Mouse (Mus musculus): ENCODE measurements around the gene Rassf3. TPM values are rescaled to one million over a fixed set of nuclear protein-coding genes. Genes with fewer than 3 reads are reported as not detected.

The Rassf3 gene
- polyA plus RNA-seq, 1 experiment = 0.07 TPM

DNA sequence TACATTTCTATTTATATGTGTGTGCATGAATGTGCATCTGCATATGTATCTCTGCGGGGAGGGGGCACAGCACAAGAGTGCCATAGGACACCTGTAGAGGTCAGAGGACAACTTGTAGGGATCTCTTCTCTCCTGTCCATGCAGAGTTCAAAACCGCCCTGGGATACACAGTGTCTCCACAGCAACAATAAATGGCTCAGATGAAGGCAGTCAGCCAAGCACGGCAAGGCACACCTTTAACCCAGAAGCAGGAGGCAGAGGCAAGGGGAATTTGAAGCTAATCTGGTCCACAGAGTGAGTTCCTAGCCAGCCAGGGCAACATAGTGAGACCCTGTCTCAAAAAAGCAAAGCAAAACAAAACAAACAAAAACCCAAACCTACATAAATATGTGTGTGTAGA is 18.8 kb downstream of the Rassf3 start:
- Histone ChIP-seq H3K4me1 (ENCODE audit: control insufficient read depth) (peaks cover 15% of the 10 kb centered on the region), H3K27me3 (ENCODE audit: control insufficient read depth) (no peaks in the 10 kb centered on the region), H3K36me3 (ENCODE audit: control insufficient read depth) (no peaks in the 10 kb centered on the region), H3K9me3 (ENCODE audit: control insufficient read depth, low read length) (no peaks in the 10 kb centered on the region), H3K4me3 (replicated peaks) (no peak overlapping the region)
- no peak for TF ChIP-seq TAL1 (IDR thresholded peaks at IDR 0.05; ENCODE audit: low read length)
- no peak for TF ChIP-seq GATA1 (IDR thresholded peaks at IDR 0.05; ENCODE audit: low read length)

DNA sequence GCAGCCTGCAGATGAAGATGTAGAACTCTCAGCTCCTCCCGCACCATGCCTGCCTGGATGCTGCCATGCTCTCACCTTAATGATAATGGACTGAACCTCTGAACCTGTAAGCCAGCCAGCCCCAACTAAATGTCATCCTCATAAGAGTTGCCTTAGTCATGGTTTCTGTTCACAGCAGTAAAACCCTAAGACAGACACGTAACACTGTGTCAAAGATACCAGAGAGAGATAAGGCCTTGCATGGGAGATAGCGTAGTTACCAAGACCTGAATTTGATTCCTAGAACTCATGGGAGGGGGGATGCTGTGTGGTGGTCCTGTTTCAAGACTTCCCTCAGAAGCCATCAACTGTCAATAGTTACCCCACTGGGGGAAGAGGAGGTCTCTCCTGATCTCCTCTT is 20.6 kb downstream of the Rassf3 start:
- Histone ChIP-seq H3K9me3 (ENCODE audit: control insufficient read depth, low read length) (no peaks in the 10 kb centered on the region), H3K4me1 (ENCODE audit: control insufficient read depth) (peaks cover 7% of the 10 kb centered on the region), H3K36me3 (ENCODE audit: control insufficient read depth) (peaks cover 2% of the 10 kb centered on the region; the same call in 1 of the 2 replicates), H3K27me3 (ENCODE audit: control insufficient read depth) (no peaks in the 10 kb centered on the region), H3K4me3 (replicated peaks) (no peak overlapping the region)
- TF ChIP-seq TAL1 (IDR thresholded peaks at IDR 0.05; ENCODE audit: low read length) (no peak), GATA1 (IDR thresholded peaks at IDR 0.05; ENCODE audit: low read length) (no peak)

DNA sequence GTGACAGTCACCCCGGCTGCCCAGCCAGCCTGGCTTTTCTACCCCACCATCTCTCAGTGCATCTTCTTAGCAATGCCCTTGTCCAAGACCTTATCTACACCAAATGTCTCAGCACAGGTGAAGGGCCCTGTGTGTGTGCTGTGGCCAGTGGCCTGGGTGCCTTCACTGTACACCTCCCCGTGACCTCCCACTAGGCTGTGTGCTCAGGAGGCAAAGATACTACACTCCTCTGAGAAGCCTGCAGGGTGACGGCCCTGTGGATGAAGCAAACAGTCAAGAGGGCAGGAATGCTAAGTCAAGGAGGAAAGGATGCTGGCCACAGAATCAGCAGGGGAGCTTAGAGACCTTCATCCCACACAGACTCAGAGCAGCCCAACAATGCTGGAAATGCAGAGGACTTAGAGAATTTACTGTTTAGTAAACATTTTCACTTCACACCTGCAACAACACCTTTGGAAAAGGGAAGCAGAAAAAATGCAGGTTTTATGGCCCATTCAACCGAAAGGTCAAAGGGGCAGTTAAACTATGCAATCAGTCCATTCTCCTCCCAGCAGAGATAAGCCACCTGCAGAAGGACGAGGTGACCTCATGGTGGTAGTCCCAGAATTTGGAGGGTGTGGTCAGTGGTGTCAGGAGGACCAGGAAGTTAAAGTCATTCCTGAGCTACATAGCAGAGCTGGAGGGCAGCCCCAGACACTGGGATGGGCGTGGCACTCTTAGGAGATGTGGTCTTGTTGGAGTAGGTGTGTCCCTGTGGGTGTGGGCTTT is 21.3 kb downstream of the Rassf3 start:
- Histone ChIP-seq H3K27me3 (ENCODE audit: control insufficient read depth) (no peaks in the 10 kb centered on the region), H3K4me3 (replicated peaks) (no peak overlapping the region), H3K9me3 (ENCODE audit: control insufficient read depth, low read length) (no peaks in the 10 kb centered on the region), H3K4me1 (ENCODE audit: control insufficient read depth) (peaks cover 7% of the 10 kb centered on the region), H3K36me3 (ENCODE audit: control insufficient read depth) (peaks cover 2% of the 10 kb centered on the region; the same call in 1 of the 2 replicates)
- TF ChIP-seq TAL1 (IDR thresholded peaks at IDR 0.05; ENCODE audit: low read length) (no peak), GATA1 (IDR thresholded peaks at IDR 0.05; ENCODE audit: low read length) (no peak)

- no peaks in the 10 kb centered on the region for H3K27me3 ChIP-seq (ENCODE audit: control insufficient read depth)
- no peak overlapping the region for H3K4me3 ChIP-seq (replicated peaks)
- H3K36me3 ChIP-seq (ENCODE audit: control insufficient read depth) = peaks cover 2% of the 10 kb centered on the region; the same call in 1 of the 2 replicates
- TF ChIP-seq TAL1 (IDR thresholded peaks at IDR 0.05; ENCODE audit: low read length) = no peak
- no peak for TF ChIP-seq GATA1 (IDR thresholded peaks at IDR 0.05; ENCODE audit: low read length)
- no peaks in the 10 kb centered on the region for H3K9me3 ChIP-seq (ENCODE audit: control insufficient read depth, low read length)
- H3K4me1 ChIP-seq (ENCODE audit: control insufficient read depth) = peaks cover 7% of the 10 kb centered on the region
Observed at GRCm38 (mm10) chr10:121454033-121454432, 22.1 kb downstream of the Rassf3 start.

GRCm38 (mm10) chr10:121445808-121446207 is 30.3 kb downstream of the Rassf3 start:
- TF ChIP-seq TAL1 (IDR thresholded peaks at IDR 0.05; ENCODE audit: low read length) (no peak), GATA1 (IDR thresholded peaks at IDR 0.05; ENCODE audit: low read length) (no peak)
- Histone ChIP-seq H3K27me3 (ENCODE audit: control insufficient read depth) (no peaks in the 10 kb centered on the region), H3K4me1 (ENCODE audit: control insufficient read depth) (no peaks in the 10 kb centered on the region), H3K36me3 (ENCODE audit: control insufficient read depth) (no peaks in the 10 kb centered on the region; the same call in 1 of the 2 replicates), H3K4me3 (replicated peaks) (no peak overlapping the region), H3K9me3 (ENCODE audit: control insufficient read depth, low read length) (no peaks in the 10 kb centered on the region)

DNA sequence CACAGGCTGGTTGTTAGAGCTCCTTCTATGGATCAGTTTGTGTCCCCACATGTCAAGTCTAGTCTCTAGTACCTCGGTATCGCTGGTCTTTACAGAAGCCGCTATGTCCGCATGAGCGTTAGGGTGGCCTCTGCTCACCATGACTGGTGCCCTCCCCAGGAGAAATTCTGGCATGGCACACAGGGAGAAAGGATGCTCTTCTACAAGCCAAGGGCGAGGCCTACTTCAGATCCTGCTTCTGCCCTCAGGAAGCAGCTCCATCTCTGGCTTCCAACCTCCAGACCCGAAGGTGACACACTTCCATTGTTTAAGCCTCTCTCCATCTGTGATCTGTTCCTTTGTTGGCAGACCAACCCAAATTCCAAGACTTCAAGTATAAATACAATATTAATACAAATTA is 31.9 kb downstream of the Rassf3 start:
- Histone ChIP-seq H3K27me3 (ENCODE audit: control insufficient read depth) (no peaks in the 10 kb centered on the region), H3K4me1 (ENCODE audit: control insufficient read depth) (no peaks in the 10 kb centered on the region), H3K9me3 (ENCODE audit: control insufficient read depth, low read length) (no peaks in the 10 kb centered on the region), H3K4me3 (replicated peaks) (no peak overlapping the region), H3K36me3 (ENCODE audit: control insufficient read depth) (no peaks in the 10 kb centered on the region; the same call in 1 of the 2 replicates)
- no peak for TF ChIP-seq TAL1 (IDR thresholded peaks at IDR 0.05; ENCODE audit: low read length)
- TF ChIP-seq GATA1 (IDR thresholded peaks at IDR 0.05; ENCODE audit: low read length) = no peak

GRCm38 (mm10) chr10:121443791-121444190 is 32.4 kb downstream of the Rassf3 start:
- TF ChIP-seq GATA1 (IDR thresholded peaks at IDR 0.05; ENCODE audit: low read length) (no peak), TAL1 (IDR thresholded peaks at IDR 0.05; ENCODE audit: low read length) (no peak)
- Histone ChIP-seq H3K36me3 (ENCODE audit: control insufficient read depth) (no peaks in the 10 kb centered on the region; the same call in 1 of the 2 replicates), H3K4me3 (replicated peaks) (no peak overlapping the region), H3K4me1 (ENCODE audit: control insufficient read depth) (no peaks in the 10 kb centered on the region), H3K27me3 (ENCODE audit: control insufficient read depth) (no peaks in the 10 kb centered on the region), H3K9me3 (ENCODE audit: control insufficient read depth, low read length) (no peaks in the 10 kb centered on the region)

DNA sequence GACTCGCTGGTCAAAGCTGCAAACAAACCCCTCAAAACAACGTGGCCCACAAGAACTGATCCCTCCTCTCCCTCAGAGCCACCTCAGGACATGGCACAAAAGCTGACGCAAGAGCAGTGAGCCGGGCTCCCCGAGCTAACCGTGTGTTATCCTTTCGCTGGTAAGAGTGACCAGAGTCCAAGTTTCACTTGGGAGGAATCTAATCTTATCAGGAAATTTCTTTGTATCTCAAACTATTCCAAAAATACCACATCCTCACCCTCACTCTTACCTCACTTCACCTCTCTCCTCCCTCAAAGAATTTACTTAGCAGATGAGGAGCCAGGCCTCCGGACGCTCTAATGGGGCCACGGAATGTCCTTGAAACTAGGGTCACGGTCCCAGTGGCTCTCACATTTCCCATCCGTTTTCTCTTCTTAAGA is 36.8 kb downstream of the Rassf3 start:
- Histone ChIP-seq H3K36me3 (ENCODE audit: control insufficient read depth) (no peaks in the 10 kb centered on the region; the same call in 1 of the 2 replicates), H3K27me3 (ENCODE audit: control insufficient read depth) (no peaks in the 10 kb centered on the region), H3K9me3 (ENCODE audit: control insufficient read depth, low read length) (no peaks in the 10 kb centered on the region), H3K4me3 (replicated peaks) (no peak overlapping the region), H3K4me1 (ENCODE audit: control insufficient read depth) (no peaks in the 10 kb centered on the region)
- no peak for TF ChIP-seq TAL1 (IDR thresholded peaks at IDR 0.05; ENCODE audit: low read length)
- TF ChIP-seq GATA1 (IDR thresholded peaks at IDR 0.05; ENCODE audit: low read length) = no peak

DNA sequence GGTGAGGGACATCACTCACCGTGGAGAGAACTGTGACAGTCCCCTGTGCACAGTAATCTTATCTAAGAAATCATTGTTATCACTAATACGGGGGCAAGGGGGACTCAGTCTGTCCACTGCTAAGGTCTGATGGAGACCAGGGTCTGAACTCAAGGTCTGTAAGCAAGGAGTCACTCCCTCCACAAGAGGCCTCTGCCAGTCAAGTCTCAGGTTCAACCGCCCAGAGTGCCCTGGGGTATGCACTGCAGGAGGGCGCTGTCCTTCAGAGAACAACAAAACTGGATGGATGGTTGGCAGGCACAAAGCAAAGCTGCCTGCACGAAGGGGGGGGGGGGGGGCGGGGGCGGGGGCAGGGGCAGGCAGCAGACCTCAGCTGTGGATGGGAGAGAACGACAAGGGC is 38.0 kb downstream of the Rassf3 start:
- no peak for TF ChIP-seq TAL1 (IDR thresholded peaks at IDR 0.05; ENCODE audit: low read length)
- no peak for TF ChIP-seq GATA1 (IDR thresholded peaks at IDR 0.05; ENCODE audit: low read length)
- H3K4me3 ChIP-seq (replicated peaks) = no peak overlapping the region
- no peaks in the 10 kb centered on the region for H3K27me3 ChIP-seq (ENCODE audit: control insufficient read depth)
- no peaks in the 10 kb centered on the region; the same call in 1 of the 2 replicates for H3K36me3 ChIP-seq (ENCODE audit: control insufficient read depth)
- no peaks in the 10 kb centered on the region for H3K9me3 ChIP-seq (ENCODE audit: control insufficient read depth, low read length)
- peaks cover 2% of the 10 kb centered on the region for H3K4me1 ChIP-seq (ENCODE audit: control insufficient read depth)
